Mouse (Mus musculus) layer of hippocampus, adult 9-10 months (tissue): ENCODE data around the gene Gm20388.

Experiments
- DNase-seq: peaks from one replicate; pipeline ENCODE4 v3.0.0; 2022; ENCODE audit warnings: low spot score

The Gm20388 gene

DNA sequence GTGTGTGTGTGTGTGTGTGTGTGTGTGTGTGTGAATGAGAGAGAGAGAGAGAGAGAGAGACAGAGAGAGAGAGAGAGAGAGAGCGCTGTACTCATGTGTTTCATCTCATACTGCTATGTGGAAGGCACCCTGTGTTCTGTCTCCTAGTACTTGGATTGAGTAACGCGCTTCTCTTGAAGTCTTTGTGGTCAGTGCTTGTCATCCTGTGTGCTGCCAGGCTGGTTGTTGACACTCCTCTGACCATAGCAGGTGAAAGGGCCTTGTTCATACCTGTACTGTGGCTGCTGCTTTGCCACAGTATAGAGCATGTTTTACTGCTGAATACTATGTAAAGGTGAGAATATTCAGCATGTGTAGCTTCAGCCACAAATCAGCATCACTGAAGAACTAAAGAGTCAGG lies 2075.0 kb downstream of the Gm20388 start:
- DNase-seq, result no peak

DNA sequence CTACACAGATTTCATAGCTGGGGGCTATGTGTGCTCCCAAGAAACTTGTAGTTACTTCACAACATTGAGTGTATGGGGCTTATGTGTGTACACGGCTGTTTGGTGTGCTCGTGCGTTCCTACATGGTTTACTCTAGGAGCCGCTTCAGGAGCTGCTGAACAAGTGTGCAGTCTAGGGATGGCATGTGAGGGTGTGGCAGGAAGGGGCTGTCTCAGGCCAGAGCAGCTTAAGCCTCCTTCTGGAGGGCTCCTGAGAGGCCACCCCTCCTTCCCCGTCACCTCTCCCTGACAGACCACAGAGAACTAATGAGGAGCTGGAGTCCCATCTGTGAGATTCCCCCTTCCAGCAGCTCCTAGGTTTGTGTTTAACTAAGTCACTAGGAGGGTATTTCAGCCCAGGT lies 2077.3 kb downstream of the Gm20388 start:
- no peak for DNase-seq

DNA sequence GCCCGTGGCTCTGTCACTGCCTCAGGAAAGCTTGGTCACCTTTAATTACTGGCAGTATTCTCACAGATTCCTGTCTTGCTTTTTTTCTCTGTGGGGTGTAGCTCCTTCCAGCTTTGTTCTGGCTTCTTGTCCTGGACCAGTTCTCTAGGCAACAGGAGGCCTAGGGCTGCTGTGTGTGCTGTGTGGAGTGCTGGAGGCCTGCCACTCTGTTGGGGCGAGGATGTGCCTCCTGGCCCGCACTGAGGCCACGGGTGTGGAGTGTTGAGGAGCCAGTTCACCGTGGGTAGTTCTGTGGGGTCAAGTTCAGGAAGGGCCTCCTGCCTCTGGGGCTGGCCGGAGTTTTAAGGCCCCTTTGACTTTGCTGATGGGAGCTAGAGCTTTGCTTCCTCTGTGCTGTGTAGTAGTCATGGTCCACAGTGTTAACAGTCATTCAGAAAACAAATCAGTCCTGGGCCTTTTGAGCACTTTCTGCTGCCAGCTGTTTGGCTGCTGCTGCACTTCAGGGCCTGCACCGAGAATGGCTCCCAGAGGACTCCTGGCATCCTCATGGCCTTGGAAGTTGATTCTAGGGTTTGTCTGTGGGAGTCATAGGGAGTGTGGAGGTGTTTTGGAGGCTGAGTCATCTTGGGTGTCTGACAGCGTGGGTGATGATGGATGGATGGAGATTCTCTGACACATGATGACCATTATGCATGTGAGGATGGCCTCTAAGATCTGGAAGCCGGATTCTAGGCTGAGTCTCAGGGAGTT lies 2080.0 kb downstream of the Gm20388 start:
- DNase-seq, result no peak

DNA sequence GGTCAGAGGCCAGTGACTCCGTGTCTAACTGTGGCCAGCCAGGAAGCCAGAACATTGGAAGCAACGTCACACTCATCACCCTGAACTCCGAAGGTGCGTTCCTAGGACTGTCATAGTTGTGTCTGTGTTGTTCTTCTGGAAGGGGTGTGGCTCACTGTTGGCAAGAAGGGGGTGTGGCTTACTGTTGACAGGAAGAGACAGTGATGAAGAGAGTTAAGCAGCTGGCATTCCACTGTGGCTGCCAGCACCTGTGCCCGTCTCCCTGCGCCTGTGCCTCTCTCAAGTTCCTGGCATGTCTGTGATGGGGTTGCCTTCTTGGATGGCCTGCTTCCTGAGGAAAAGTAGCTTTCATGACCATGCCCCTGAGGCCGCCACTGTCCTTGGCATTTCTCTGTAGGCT lies 2081.0 kb downstream of the Gm20388 start:
- no peak for DNase-seq

DNA sequence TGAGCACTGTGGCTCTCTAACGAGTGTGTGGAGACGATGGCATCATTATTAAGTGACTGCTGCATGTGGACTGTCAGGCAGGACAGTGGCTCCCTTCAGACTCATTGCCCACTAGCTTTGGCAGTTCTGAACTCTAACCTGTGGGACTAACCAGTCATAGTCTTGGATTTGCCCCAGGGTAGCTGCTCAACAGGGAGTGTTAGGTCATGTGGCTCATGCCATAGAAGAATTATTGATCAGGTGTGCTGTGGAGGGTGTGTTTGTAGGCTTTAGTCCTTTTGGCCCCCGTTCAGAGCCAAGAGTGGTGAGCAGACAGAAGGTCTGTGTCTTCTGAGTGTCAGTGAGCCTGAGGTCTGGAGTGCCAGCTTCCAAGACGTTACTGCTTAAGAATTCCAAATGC lies 2082.3 kb downstream of the Gm20388 start:
- no peak for DNase-seq

DNA sequence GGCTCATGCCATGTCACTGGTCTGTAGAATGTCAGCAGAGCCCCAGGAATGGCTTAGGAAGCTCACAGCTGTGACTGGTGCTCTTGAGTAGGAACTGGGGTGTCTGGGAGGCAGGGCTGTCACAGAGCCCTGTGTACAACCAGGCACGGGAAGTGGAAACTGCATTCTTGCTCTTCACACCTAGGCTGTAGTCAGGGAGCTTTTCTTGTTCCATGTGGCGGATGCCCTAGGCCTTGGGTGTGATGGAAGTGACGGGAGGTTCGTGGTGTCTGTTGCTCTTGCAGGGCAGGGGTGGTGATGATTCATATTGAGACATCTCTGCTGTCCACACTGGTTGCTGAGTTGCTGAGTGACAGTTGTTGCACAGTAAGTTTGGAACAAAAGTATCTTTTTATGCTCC lies 2084.5 kb downstream of the Gm20388 start:
- no peak for DNase-seq

DNA sequence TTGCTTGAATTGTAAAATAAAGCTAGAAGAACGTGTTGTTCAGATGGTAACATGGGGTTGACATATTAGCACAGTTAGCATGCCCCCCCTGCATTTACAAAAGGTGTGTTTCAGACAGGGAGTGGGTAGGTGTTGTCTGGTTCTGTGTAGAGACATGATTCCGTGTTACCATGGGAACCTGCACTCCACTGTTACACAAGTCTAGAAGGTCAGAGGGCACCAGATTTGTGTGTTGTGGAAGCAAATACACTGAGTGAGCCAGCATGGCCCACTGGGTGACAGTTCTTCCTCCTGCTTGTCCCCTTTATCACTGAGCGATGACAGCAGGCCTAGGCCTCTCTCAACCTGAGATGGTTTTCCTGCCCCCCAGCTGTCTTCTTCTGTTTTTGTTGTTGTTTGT lies 2085.3 kb downstream of the Gm20388 start:
- no peak for DNase-seq

DNA sequence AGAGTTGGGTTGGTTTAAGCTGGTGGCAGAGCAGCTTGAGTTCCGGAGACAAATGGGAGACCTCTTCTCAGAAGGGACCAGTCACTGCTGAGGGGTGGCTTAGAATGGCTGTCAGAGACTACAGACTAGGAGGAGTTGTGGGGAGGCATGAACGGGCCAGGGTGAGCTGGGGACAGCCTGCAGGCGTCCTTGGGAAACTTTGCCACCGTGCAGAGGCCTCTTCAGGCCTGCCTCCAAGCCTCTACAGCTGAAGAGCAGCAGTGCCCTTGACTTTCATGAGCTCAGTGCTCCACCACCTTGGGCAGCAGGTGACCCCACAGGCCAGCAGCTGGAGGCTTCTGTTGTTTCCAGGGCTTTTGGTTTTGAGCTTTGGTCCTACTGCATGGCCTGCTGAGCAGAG lies 2088.0 kb downstream of the Gm20388 start:
- DNase-seq, result no peak

DNA sequence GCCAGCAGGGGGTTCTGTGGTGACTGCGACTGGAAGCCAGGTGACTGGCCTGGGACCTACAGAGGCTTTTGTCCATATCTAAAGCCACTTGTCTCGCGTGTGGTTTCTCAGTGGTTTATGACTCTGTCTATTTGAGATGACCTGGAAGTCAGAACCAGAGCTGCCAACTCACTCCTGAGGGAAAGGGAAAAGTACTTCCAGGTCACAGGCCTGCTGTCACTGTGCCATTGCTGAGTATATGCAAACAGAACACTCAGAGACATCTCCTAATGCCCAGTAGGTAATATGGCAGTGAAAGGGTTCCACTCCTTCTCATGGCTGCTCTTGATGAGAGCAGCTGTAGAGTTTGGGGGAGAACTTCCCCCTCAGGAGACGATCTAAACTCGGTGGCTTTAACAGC lies 2088.6 kb downstream of the Gm20388 start:
- DNase-seq, result no peak

DNA sequence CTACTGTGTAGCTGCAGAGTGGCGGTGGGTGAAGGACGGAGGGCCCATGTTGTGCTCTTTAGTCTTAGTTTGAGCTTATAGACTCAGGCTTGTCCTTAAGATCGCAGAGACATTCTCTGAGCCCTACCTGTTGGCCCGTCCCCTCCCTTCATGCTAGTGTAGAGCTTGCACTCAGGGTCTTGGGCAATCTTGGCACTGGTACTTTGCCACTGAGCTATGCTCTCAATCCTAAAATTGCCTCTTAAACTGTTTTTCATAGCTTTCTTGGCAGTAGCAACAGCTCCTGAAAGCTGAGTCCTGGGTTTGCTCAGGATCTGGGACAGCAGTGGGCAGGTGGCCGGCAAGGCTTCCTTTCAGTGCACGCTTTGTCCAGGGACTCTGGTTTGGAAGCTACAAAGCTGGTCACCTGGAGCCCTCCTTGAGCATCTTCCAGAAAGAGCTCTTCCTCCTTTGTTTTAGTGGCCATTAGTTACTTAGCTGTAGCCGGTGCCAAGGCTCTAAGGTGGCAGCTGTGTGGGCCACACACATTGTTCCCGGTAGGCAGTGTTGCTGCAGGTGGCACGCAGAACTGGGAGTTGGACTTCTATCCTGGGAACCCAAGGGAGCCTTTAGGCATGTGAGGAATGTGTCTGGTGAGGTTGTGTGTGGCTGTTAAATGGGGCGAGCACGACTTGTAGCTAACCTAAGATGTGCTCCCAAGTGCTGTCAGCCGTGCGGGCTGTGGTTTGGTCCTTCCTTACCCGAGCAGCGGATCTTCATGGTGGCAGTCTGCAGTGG lies 2090.9 kb downstream of the Gm20388 start:
- DNase-seq, result no peak

DNA sequence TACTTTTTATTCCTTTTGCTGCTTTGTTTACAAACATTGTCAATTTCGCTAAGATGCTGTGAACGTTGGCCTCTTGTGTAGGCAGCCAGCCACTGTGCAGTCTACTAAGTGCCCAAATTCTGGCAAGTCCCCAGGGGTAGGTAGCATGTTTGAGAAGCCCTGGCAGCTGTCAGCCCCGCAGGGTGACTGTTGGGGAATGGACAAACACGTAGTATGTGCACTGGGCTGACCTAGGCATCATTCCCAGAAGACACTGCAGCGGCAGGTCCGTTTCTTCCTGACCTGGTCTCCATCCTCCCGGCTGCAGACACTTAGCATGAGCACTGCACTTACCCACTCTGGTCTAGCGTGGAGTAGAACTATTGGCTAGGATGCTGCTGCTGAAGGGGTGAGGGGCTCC lies 2093.0 kb downstream of the Gm20388 start:
- no peak for DNase-seq

DNA sequence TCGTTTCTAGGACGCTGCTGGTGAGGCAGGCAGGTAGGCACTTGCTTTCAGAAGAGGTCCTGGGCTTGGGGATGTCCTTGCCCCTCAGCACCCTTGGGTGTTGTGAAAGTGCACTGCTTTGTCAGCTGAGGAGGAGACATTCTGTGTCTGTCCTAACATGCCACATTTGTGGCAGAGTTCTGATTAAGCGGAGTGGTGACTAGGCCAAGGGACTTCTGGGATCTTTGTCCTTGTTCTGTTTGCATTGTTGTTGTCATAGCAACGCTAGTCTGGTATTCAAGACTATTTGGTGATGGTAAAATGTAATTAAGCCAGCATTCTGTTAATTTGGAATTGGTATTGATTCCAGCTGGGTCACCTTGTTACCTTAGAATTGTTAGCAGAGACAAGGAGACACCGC lies 2093.5 kb downstream of the Gm20388 start:
- DNase-seq, result no peak

DNA sequence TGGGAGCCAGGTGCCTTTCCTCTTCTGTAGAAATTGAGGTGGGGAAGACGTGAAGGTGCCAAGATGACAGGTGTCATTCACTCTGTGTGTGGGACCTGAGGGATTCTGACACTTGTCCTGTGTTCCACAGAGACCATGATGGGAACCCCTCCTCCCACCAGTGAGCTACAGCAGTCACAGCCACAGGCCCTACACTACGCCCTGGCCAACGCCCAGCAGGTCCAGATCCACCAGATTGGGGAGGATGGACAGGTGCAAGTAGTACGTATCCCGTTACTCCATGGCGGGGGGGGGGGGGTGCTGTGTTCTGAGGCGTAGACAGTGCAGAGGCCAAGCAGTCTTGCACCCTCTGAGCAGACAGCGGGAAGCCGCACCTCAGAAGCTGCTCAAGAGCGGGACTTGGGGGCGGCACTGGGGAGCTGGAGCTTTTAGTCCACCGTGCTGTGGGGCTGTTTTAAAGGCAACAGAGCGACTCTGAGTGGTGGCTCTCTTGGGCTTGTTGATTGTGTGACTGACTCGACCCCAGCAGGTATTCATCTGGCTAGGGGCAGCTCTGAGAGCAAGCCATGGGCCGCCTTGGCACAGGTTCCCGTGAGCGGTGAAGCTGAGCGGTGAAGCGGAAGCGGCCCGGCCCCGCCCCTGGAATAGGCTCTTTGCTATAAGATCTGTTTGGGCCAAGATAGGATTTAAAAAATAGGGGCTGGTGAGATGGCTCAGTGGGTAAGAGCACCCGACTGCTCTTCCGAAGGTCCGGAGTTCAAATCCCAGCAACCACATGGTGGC lies 2095.0 kb downstream of the Gm20388 start:
- no peak for DNase-seq

DNA sequence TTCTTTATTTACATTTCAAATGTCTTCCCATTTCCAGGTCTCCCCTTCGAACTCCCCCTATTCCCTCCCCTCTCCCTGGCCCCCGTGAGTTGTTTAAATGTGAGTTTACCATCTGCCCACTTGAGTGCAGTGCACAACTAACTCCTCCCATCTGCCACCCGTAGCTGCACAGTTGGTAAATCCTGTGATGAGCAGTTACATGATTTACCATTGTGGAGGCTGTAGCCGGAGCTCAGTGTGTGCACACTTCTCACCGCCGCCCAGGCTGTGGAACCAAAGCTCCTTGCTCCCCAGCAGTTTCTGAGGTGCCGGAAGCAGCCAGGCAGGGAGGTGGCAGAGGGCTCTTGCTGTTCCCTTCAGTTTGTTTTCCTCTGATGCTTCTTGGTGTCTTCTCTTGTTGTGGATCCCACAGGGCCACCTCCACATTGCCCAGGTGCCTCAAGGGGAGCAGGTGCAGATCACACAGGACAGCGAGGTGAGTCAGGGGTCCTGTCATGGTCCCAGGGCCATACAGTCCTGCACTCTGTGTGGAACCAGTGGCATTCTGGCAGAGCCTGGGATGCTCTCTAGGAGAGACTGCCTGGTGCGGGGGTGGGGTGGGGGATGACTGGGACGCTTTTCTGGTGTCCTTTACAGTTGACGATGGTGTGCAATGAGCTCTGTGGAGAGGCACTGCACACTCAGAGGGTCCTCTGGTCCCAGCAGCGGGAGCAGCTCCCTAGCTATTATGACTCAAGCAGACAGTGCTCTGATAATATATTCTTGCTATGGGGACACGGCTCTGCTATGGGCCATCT lies 2096.2 kb downstream of the Gm20388 start:
- no peak for DNase-seq

DNA sequence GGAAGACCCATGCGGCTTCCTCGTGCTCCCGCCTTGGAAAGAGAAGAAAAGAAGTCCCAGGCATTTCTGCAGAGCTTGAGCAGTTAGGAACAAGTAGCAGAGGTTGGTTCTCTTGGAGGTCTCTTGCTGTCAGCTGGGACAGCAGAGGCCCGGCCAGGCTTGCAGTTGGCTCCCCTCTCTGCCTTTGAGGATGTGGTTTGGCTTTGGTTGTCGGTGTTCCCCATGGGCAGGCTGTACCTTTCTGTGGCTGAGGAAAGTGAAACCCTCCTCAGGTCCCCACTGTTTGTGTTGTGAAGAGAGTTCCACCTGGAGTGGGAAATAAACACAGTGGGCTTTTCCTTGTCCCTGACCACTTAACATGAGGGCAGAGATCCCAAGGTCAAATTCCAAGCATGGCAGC lies 2097.8 kb downstream of the Gm20388 start:
- DNase-seq, result no peak

DNA sequence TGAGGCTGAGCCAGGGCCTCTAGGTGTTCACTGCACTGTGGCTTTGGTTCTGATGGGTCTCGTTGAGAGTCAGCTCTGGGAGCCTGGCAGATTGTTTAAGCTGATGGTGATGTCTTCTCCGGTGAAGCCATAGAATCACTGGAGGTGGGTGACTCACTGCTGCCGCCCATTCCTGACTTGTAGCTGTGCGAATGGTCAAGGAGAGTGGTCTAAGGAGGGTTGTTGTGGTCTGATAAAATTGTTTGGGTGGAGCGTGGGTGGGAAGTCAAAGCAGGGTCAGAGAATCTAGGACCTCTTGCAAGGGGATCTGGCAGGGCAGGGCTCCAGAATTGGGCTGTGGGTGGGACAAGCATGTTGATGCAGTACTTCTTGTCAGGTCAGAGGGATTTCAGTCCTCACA lies 2100.0 kb downstream of the Gm20388 start:
- DNase-seq, result no peak

DNA sequence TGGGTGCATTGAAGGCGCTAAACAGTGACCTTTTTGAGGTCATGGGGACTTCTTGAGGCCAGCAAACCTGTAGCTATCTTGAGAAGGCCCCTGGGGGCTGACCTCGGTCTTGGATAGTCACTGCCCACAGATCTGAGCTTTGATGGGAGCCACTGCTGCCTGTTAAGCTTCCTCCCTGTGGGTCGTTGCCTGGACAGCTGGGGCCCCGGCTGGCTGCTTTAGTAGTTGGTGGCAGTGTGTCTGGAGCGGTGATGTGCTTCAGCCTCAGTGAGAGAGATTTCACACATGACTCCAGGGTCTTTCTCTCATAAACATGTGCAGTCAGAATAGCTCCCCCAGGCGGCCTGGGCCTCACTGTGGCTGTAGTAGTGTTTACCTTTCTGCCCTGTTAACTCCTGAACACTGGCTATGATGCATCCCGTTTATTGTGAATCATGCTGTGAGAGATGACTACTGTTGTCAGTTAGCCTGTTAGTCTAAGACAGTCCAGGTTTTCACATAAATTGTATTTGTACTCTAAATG lies 2100.5 kb downstream of the Gm20388 start:
- DNase-seq, result no peak

DNA sequence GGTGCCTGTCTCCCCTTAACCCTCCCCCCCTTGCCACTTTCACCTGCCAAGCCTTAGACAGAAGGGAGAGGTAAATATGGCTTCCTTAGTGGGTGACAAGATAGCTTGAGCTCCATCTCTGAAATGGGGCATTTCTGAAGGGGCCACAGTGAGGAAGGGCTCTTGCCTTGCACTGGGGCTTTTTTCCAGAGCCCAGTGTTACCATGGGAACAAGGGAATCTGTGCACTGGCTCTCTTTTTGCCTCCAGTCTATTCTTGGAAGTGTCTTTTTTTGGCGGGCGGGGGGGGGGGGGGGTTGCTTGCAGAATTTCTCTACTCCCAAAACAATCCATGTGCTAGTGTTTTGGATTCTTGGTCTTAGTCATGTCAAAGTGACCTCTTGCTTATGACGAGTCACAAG lies 2104.0 kb downstream of the Gm20388 start:
- no peak for DNase-seq

DNA sequence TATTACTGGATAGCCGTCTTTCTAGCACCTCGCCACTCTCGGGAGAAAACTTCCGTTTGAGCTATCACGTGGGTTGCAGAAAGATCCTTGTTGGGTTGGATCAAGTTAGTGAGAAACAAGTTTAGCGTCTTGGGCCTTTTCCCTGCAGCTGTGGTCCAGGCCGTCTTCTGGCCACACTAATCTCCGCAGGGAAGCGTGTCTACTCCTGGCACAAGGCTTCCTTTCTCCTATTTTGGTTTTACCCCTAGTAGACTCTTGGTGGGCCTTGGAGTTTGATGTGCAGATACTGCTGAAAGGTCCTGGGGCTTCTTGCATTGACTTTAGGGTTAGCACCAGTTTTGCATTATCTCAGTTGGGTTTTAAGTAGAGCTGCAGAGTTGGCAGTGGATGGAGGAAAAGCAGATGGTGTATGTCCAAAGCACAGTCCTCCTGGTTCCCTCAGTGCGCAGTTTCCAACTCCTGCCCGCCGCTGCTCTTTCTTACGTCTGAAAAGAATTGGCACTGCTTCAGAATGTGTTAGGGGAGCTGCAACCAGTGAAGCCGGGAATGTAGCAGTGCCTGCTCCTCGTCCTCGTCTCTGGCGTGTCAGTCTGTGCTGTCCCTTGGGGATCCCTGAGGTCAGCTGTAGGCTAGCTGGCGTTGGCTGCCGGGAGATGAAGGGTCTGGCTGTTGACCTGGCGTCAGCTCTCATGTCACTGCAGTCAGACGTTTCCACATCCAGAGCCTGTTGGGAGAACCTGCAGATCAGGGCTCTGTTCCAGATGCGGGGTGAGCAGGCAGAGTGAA lies 2107.6 kb downstream of the Gm20388 start:
- no peak for DNase-seq

DNA sequence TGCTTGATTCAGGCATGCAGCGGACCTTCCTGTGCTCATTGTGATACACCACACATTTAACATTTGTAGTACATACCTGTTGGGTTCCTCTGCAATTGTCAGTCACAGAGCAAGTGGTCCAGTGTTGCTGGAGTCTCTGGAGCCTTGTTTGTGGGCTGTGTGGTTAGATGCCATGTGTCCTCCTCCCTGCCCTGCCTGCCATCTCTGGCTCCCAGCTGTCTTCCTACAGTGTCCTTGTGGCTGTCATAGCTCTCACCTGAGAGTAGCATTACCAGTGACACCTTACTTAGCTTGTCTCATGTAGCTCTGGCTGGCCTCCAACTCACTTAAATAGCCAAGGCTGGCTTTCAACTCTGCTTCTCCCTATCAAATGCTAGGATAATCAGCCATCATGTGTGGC lies 2108.5 kb downstream of the Gm20388 start:
- no peak for DNase-seq
